Mouse (Mus musculus): ENCODE measurements around the gene Slc46a1. TPM values are rescaled to one million over a fixed set of nuclear protein-coding genes. Genes with fewer than 3 reads are reported as not detected.

Slc46a1 gene
- total RNA-seq, 2 experiments from 2014 or later, result 11.1 to 11.5 TPM

DNA sequence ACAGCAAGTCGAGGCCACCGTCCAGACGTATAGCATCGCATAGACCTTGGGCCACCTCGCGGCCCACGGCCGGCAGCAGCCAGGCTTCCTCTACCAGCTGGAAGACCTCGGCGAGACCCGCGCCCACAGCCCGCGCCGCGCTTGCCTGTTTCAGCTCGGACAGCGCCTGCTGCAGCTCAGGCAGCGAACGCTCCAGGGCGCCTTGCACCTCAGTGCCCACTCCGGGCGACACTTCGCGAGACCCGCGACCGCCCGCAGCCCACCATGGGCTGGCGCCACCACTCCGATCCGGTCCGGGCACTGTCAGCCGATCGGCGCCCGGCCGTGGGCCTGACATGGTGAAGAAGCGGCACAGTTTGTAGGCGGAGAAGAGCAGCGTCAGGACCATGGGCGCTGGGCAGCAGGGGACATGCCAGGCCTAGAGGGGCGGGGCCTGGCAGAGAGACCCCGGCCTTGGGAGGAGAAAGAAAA, 31.6 kb downstream of the Slc46a1 start:
- DNase-seq (ENCODE audit: extremely low spot score in 1 of 2, low spot score in 2 of 2), result peak; percentile 51 to 52
- intact Hi-C loops (cut with DNase I), result no loop called here
- TF ChIP-seq CTCF (IDR thresholded peaks at IDR 0.05), result no peak; the same call in 1 of the 2 replicates
- Histone ChIP-seq H3K4me3 (peak overlapping the region; percentile 86), H3K27ac (peak overlapping the region; percentile 90)

DNA sequence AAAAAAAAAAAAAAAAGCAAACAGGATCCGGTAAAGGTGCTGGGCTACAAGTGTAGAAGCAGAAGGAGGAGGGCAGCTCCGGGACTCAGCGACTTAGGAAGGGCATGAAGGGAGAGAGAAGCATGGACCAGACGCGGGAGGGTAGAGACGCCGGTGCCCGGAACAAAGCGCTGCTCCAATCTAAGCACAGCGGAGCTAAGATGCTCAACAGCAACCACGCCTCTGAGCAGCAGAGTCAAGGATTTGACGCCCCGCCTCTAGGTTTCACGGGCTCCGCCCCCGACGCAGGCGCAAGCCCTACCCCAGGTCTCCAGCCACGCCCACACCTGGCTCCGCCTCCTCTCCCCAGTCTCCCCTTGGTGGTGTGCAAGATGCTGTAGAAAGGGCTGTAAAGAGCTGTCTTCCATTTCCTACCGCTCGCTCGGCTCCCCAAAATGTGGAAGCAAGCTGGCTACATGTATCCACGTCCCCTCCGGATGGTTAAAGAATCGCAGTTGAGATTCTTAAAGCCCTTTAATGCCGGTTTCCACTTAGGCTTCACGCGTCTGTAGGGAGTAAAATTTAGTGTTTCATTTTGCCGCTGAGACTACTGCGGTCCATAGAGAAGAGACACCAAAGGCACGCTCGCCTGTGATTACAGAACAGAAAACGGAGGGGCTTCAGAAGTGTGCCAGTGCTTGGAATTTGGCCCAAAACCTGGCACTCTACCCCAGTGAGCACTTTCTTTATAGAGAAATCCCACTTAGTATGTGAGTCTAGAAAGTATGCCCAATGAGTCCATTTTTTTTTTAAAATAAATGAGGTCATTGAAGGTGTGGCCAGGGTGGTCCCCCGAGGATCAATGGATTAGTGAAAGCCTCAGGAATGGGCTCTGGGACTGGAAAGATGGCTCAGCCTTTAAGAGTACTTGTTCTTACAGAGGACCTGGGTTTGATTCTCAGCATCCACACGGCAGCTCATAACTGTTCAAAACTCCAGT, 32.3 kb downstream of the Slc46a1 start, which contains the start of gene Sarm1:
Gene Sarm1, minus strand, starts transcription at position 211 of the 979 bp plus-strand sequence.
- peak; percentile 94 to 95 for DNase-seq (ENCODE audit: extremely low spot score in 1 of 2, low spot score in 2 of 2)
- no peak; the same call in 1 of the 2 replicates for TF ChIP-seq CTCF (IDR thresholded peaks at IDR 0.05)
- intact Hi-C loops (cut with DNase I), result no loop called here
- peak within 1 kb of the TSS; percentile 86 for H3K4me3 ChIP-seq
- H3K27ac ChIP-seq, result peak within 1 kb of the TSS; percentile 91

DNA sequence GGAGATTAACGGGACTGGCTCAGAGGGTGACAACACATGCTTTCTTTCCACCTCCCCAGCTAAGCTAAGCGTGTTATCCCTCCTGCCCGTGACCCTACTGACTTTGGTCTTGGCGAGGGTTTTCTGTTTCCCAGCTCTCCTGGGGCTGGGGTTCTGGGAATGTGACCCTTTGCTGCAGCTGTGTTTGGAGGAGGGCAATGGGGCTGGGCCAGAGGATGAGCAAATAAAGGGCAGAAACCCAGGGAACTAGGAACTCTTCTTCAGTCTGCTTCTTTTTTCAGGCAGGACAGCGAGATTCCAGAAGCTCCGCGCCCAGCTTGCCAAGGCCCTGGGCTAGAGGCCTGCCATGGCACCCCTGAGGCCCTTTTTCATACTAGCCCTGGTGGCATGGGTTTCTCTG, 33.5 kb downstream of the Slc46a1 start, which contains the start of gene Vtn:
Gene Vtn, plus strand, starts transcription at position 88 of the 400 bp plus-strand sequence.
- peak within 1 kb of the TSS; percentile 91 for H3K27ac ChIP-seq
- TF ChIP-seq CTCF (IDR thresholded peaks at IDR 0.05), result no peak
- no peak for DNase-seq (ENCODE audit: extremely low spot score in 1 of 2, low spot score in 2 of 2)
- H3K4me3 ChIP-seq, result peak within 1 kb of the TSS; percentile 86
- intact Hi-C loops (cut with DNase I), result no loop called here

DNA sequence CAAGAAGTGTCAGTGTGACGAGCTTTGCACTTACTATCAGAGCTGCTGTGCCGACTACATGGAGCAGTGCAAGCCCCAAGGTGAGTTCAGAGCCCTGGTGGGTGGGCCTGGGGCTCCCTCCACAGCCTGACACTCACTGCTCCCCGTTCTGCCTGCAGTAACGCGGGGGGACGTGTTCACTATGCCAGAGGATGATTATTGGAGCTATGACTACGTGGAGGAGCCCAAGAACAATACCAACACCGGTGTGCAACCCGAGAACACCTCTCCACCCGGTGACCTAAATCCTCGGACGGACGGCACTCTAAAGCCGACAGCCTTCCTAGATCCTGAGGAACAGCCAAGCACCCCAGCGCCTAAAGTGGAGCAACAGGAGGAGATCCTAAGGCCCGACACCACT, 34.0 kb downstream of the Slc46a1 start:
- H3K27ac ChIP-seq, result no peak overlapping the region
- no peak overlapping the region; the same call in 1 of the 2 replicates for H3K4me3 ChIP-seq
- intact Hi-C loops (cut with DNase I), result no loop called here
- DNase-seq (ENCODE audit: extremely low spot score in 1 of 2, low spot score in 2 of 2), result no peak
- TF ChIP-seq CTCF (IDR thresholded peaks at IDR 0.05), result no peak

DNA sequence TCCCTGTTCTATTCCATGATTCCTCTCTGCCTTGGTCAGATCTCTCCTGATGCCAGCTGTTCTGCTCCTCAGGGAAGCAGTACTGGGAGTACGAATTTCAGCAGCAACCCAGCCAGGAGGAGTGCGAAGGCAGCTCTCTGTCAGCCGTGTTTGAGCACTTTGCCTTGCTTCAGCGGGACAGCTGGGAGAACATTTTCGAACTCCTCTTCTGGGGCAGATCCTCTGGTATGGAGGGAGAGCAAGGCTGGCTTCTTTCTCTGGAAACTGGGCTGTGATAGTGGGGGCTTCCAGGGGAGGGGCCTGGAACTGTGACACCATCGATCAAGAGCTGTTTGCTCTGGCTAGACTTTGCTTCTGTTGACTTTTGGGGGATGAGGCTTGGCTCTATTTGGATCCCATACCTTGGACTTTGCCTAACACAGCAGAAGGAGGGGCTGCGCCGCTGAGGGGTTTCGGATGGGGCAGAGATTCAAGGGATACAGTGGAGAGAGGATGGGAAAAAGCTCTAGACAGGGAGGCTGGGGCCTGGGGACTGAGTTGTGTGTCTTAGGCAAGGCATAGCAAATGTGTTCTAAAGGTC, 35.2 kb downstream of the Slc46a1 start:
- Histone ChIP-seq H3K4me3 (no peak overlapping the region), H3K27ac (no peak overlapping the region)
- TF ChIP-seq CTCF (IDR thresholded peaks at IDR 0.05), result no peak

DNA sequence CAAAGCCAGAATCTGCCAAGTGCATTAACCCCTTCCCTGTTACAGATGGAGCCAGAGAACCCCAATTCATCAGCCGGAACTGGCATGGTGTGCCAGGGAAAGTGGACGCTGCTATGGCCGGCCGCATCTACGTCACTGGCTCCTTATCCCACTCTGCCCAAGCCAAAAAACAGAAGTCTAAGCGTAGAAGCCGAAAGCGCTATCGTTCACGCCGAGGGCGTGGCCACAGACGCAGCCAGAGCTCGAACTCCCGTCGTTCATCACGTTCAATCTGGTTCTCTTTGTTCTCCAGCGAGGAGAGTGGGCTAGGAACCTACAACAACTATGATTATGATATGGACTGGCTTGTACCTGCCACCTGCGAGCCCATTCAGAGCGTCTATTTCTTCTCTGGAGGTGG, 36.0 kb downstream of the Slc46a1 start:
- intact Hi-C loops (cut with DNase I), result no loop called here

More for the DNA sequence above, 35.2 kb downstream of the Slc46a1 start:
- intact Hi-C loops (cut with DNase I), result no loop called here
- no peak for DNase-seq (ENCODE audit: extremely low spot score in 1 of 2, low spot score in 2 of 2)

DNA sequence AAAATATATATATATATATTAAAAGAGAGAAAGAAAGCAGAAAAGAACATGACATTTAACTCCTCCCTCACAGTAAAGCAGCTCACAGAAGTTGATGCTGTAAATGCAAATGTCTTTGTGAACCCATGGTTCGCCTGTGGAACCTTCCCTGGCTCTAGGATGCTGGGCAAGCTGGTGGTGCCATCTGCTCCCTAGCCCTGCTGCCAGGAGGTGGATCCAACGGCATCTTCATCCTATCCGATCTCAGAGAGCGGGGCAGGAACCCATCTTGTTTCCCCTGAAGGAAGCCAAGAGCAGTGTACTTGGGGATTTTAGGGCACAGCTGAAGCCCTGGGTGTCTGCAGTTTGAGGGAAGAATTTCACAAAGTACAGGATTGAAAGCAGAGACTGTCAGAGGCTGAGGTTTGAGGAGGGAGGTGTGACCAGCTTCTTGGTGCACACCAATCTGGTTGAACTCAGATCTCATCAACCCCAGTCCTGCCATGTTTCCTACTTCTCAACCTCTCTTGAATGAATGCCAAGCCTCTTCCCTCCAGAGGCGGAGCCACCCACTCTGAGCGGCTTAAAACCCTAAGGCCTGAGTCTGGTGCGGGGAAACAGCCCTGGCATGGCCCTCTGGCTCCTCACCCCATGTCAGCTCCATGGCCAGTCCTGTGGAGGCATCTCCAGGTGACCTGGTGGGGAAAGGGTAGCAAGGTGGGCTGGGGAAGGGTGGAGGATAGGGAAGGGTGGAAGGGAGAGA, 37.6 kb downstream of the Slc46a1 start, which contains the start of gene Sebox:
Gene Sebox, plus strand, starts transcription at position 539 of the 742 bp plus-strand sequence.
- intact Hi-C loops (cut with DNase I), result no loop called here
- Histone ChIP-seq H3K4me3 (no peak within 1 kb of the TSS), H3K27ac (peak within 1 kb of the TSS; percentile 24; the same call in 1 of the 2 replicates)
- no peak for DNase-seq (ENCODE audit: extremely low spot score in 1 of 2, low spot score in 2 of 2)
- TF ChIP-seq CTCF (IDR thresholded peaks at IDR 0.05), result no peak

More for the DNA sequence above, 36.0 kb downstream of the Slc46a1 start:
- no peak for DNase-seq (ENCODE audit: extremely low spot score in 1 of 2, low spot score in 2 of 2)
- TF ChIP-seq CTCF (IDR thresholded peaks at IDR 0.05), result no peak
- H3K27ac ChIP-seq, result no peak overlapping the region
- H3K4me3 ChIP-seq, result no peak overlapping the region

DNA sequence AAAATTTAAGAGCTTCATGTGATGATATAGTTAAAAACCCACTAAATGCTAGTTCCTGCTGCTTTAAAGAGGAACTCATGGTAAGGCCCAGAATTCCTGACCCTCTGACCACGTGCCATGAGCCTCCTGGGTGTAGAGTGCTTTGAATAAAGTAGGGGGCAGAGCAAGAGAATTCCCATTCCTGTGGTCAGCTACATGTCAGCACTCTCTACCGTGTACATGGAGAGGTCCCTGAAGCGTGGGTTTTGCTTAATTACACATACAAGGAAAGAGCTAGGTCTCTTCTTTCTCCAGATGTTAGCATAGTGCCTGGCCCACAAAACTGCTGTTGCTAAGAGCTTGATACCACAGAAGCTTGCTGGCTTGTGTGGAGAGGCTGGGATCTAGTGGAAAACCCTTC, 39.9 kb downstream of the Slc46a1 start:
- no peak overlapping the region for H3K4me3 ChIP-seq
- DNase-seq (ENCODE audit: extremely low spot score in 1 of 2, low spot score in 2 of 2), result no peak
- intact Hi-C loops (cut with DNase I), result no loop called here
- TF ChIP-seq CTCF (IDR thresholded peaks at IDR 0.05), result no peak
- H3K27ac ChIP-seq, result no peak overlapping the region

DNA sequence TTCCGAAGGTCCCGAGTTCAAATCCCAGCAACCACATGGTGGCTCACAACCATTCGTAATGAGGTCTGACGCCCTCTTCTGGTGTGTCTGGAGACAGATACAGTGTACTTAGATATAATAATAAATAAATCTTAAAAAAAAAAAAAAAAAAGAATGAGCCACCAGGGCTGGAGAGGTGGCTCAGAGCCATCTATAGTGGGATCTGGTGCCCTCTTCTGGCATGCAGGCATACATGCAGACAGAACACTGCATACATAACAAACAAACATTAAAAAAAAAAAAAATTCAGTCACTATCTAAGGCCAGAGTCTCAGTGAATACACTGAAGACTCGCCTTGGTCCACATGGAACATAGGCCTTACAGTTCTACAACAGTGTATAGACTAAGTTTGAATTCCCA, 43.7 kb downstream of the Slc46a1 start:
- DNase-seq (ENCODE audit: extremely low spot score in 1 of 2, low spot score in 2 of 2), result no peak
- TF ChIP-seq CTCF (IDR thresholded peaks at IDR 0.05), result peak; percentile 56
- Histone ChIP-seq H3K27ac (no peak overlapping the region), H3K4me3 (no peak overlapping the region)
- intact Hi-C loops (cut with DNase I), result no loop called here

DNA sequence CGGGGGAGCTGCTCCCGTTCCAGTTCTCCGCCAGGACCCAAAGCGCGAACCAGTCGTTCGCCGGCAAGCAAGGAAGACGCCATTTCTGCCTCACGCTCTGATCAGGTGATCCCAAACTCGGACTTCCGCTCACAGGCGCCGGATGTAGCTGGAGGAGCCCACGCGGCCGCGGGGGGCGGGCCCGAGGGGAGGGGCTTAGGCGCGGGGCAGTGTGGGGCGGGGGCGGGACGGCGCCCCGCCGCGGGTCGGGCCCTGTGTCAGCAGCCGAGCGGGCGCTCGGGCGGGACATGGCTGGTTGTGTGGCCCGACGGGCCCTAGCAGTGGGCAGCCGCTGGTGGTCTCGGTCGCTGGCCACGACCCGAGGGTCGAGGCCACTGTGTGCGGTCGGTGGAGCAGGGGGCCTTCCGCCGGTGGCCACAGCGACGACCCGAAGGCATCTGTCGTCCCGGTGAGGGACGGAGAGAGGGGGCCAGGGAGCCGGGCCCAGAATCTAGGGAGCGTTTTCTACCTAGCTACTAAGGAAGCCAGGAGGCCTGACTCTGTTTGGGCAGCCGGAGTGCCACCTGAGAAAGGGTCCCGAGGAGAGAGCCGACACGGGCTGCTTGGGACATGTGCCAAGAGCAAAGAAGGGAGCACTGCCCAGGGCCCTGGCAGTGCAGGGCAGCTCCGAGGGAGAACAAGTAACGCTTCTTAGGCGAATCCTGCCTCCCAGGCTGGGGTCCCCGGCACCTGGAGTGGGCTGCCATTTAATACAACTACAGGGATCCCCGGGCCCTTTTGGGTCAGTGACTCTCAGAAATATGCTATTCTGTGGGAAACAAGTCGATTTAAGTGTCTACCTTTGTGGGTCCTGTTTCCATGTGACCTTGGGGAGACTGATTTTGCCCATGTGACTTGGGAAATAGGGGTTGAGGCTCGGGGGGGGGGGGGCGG, 46.8 kb downstream of the Slc46a1 start, which contains the start of the genes Tmem199 and Poldip2:
Gene Tmem199, minus strand, starts transcription at position 148 of the 933 bp plus-strand sequence.
Gene Poldip2, plus strand, starts transcription at position 169 of the 933 bp plus-strand sequence.
- intact Hi-C loops (cut with DNase I), result loop anchor here (2.0 kb wide), 1 partner anchor 25 kb away; the partner anchor contains the start of genes Ift20 and Tnfaip1
- Histone ChIP-seq H3K4me3 (peak within 1 kb of the TSS; percentile 64), H3K27ac (peak within 1 kb of the TSS; percentile 94)
- no peak for TF ChIP-seq CTCF (IDR thresholded peaks at IDR 0.05)
- DNase-seq (ENCODE audit: extremely low spot score in 1 of 2, low spot score in 2 of 2), result peak; percentile 88 to 90

Data from left cerebral cortex, adult 2 months (tissue).